Mouse (Mus musculus) kidney, adult 2 months (tissue): ENCODE data around the gene Hist2h2be.

Experiments used
- CTCF ChIP-seq: fragments of 200-500 bp; conservative IDR thresholded peaks from 2 replicates; pipeline ENCODE4 v1.5.1; 2011; ENCODE audit warnings: low read depth, mild to moderate bottlenecking, control low read depth, low read length, moderate library complexity, mixed read lengths; ENCODE audit not compliant: insufficient read depth, insufficient read length
- POLR2A ChIP-seq: fragments of 200-500 bp; IDR thresholded peaks from one replicate; pipeline ENCODE4 v1.6.1; 2011; ENCODE audit warnings: low read depth, low read length, control low read depth

GRCm38 (mm10) chr3:96195616-96196313 is 25.2 kb upstream of the Hist2h2be start:
- TF ChIP-seq CTCF (no peak), POLR2A (no peak)
